Mouse (Mus musculus) cerebellum, adult 18-20 months (tissue): Measurements from ENCODE around the gene Mtrf1l.
A peak's percentile ranks its signal among the peaks of the same experiment; 100 is the strongest.

Experiments
- DNase-seq, 2 experiments: peaks; one replicate each; pipeline ENCODE4 v3.0.0; 2021

The Mtrf1l gene

GRCm38 (mm10) chr10:5823740-5824491 lies at the start of gene Mtrf1l:
Gene Mtrf1l (minus strand): TSS chr10:5823910.
- DNase-seq: peak; percentile 96 to 97

GRCm38 (mm10) chr10:5871081-5871480 lies 47.4 kb upstream of the Mtrf1l start:
- no peak for DNase-seq

GRCm38 (mm10) chr10:5867981-5868552 lies 44.4 kb upstream of the Mtrf1l start:
- DNase-seq: peak; percentile 34 to 44

- peak in 1 of 2 experiments; percentile 10 for DNase-seq
These were observed 42.3 kb upstream of the Mtrf1l start for GRCm38 (mm10) chr10:5865996-5866395.

- DNase-seq: no peak
These were observed 39.0 kb upstream of the Mtrf1l start for GRCm38 (mm10) chr10:5862669-5863068.

DNA sequence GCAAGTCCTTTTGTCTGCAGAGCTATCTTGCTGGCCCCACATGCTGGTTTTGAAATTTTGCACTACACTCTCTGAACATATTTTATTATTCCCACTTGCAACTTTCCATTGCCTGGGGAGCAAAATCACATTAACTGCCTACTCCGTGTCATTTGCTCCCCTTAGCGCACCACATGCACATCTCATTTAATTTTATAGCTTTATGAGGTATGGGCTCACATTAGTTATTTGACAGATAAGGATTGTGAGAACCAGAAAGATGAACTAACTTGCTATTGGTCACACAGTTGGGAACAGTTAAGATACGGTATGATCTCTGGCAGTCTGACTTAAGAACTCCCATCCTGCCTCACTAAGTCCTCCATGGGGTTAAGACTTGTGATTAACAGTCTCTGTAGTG lies 37.1 kb upstream of the Mtrf1l start:
- no peak for DNase-seq

DNA sequence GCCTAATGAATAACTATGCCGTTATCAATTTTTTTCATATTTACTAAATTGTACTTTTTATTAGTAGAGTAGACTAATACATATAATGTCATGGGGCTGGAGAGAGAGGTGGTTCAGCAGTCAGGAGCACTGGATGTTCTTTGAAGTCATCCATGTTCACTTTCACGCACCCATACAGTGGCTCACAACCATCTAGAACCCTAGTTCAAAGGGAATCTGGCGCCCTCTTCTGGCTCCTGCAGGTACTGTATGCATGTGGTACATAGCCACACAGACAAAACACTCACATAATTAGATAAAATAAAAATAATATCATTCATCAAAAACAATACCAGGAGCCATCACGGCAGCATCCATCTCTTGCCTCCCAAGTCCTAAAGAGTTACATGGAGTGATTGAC lies 36.0 kb upstream of the Mtrf1l start:
- no peak for DNase-seq

DNA sequence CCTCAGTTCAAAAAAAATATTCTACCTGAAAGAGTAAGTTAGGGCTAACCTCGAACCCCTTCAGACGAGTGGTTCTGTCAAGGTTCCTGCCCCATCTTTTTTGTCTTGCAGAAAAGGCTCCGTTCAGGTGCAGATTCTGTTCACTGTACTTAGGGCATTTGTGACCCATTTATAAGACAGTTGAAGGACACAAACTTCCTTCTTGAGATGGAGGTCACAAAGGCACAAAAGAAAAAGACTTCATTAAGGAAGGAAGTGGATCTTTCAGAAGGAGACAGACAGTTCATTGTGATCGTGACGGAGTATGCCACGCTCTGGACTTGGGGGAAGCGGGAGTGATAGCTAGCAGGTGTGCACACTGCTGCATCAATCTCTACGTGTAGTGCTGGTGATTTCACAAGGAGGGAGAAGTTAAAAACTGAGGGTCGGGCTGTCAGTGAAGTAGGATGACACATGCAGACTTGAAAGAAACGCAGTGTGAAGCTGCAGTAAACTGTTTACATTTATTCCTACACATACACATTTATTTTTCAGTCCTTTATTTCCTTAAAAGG lies 34.4 kb upstream of the Mtrf1l start:
- DNase-seq: no peak

DNA sequence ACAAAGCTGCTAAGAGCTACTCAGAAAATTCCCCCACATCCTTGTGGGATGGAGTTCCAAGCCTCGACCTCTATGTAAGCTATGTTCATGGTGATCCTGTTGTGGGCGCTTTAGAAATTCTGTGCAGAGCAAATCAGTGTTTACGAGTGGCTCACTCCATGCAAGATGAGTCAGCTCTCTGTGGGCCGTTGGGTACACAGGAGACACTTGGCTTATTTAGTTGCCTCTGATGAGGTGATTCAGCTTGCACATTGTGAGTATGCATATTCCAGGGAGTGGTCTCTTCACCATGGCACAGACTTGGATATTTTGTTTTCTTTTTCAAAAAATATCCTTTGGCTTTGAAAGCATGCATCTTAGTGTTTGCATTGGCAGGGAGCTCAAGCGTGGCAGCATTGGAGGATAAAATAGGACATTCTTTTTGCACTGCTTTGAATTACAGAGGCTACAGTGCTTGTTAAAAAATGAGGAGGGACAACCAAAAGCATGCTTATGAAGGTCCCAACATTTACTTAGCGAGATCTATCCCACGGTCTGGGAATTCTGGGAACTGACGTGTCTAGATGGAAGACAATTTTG lies 29.7 kb upstream of the Mtrf1l start:
- DNase-seq: no peak

DNA sequence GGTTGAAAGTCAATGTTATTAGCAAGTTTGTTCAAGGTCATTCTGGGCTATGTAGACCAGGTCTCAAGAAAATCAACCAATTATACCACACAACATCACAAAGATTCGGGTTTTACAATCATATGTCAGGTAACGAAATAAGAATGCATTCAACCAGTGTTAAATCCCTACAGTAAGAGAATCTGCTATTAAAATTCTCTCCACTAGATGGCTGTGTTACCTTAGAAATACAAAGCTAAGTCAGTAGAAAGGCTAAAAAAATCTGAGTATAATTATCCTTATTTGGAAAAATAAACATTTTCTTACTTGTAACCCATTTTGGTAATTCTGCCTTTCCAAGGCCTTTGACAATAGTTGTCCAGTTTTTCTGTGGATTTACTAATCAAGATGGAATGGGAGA lies 23.2 kb upstream of the Mtrf1l start:
- no peak for DNase-seq

DNA sequence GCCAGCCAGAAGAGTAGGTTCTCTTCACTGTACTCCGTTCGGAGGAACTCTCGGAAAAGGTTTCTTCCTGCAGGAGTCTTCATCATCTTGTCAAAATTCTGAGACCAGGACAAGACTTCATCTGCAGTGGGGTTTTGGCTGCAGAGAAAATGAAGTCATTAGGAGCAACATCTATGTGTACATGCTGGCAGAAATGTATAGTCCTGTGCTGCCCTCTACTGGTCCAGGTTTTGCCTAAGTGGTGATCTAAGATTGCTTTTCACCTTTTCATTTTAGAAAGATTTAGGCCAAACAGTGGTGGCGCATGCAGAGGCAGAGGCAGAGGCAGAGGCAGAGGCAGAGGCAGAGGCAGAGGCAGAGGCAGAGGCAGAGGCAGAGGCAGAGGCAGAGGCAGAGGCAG lies 17.7 kb upstream of the Mtrf1l start:
- DNase-seq: peak; percentile 38 to 47

GRCm38 (mm10) chr10:5826336-5827025 lies 2.8 kb upstream of the Mtrf1l start:
- DNase-seq: no peak

GRCm38 (mm10) chr10:5824779-5825178 lies 1.1 kb upstream of the Mtrf1l start:
- DNase-seq: peak; percentile 47 to 50

DNA sequence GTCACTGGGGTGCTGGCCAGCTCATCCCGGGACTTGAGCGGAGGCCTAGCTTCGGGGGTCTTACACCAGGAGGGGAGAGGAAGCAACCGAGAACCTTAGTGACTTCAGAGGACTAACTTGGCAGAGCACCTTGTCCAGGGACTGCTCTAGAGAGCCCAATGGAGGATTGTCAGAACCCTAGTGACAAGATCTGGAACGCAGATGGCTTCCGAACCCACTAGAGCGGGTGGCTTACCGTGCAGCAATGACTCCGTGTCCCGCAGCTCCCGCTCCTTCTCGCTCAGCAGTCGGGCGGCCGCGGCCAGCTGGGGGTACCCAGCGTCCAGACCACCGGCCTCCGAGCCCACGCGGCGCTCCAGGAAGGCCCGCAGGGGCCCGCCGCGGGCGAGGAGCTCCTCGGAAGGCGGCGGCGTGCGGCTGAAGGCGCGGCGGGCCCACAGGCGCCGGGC lies 395 bp downstream of the Mtrf1l start:
- peak in 1 of 2 experiments; percentile 26 for DNase-seq

DNA sequence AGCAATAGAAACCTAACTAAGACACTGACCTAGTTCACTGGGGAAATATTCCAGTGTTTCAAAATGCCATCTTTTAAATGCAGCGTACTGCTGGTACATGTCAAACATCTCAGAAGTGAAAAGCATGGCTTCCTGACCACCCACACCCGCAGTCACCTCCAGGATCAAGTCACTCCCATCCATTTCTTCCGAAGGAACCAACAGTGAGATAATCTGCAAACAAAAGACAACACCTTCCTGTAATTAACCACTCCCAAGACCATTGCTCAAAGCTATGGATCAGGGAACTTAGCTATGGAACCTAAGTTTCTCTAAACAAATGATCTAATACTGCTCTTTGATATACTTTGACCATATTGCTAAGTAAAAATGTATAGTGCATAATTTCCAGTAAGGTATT lies 4.9 kb downstream of the Mtrf1l start:
- no peak for DNase-seq

- DNase-seq: no peak
These were observed 7.7 kb downstream of the Mtrf1l start for GRCm38 (mm10) chr10:5815968-5816367.

DNA sequence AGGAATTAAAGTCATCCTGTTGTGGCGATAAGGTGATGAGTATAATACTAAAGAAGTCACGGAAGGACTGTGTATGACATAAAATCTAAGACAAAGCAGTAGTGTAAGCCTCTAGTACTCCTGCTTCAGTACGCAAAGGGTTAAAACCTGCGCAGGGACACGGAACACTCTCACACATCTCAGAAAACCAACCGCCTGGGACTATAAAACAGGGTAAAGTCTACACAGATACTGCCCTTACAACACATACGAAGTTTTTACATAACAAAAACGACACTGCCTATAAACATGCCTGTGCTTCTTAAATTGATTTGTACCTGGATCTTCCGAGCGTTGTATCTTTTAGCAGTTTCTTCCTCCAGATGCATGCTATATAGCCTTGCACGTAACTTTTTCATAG lies 10.0 kb downstream of the Mtrf1l start:
- no peak for DNase-seq

DNA sequence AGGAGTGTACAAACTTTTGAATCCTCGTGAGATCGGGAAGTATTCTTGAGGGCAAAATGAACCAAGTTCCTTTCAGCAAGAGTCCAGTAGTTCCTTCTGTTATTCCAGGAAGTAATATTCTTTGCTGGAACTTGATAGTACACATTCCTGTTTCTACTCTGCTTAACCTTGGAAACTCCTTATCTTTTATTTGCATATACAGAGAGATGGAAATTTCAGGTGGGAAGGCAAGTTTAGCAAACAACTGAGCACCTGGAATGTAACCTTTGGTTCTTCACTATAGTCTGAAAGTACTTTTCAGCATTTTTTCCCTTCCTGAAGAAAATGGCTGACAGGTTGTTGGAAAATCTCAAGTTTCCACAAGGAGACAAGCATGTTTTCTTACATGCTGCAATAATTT lies 16.0 kb downstream of the Mtrf1l start:
- DNase-seq: no peak

DNA sequence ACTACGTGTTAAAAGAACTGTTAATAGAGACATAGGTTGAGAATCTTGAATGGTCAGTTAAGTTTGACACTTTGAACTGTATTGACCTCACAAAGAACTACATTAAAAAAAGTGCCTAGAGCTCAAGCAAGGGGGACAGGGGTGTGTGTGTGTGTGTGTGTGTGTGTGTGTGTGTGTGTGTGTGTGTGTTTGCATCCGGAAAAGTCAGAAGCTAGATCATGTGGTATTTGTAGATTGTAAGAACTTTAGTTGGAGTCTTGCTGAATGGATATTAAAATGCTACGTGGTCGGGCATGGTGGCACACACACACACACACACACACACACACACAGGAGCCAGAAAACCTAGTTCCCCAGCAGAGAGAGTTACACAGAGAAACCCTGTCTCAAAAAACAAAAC lies 16.7 kb downstream of the Mtrf1l start:
- DNase-seq: no peak

DNA sequence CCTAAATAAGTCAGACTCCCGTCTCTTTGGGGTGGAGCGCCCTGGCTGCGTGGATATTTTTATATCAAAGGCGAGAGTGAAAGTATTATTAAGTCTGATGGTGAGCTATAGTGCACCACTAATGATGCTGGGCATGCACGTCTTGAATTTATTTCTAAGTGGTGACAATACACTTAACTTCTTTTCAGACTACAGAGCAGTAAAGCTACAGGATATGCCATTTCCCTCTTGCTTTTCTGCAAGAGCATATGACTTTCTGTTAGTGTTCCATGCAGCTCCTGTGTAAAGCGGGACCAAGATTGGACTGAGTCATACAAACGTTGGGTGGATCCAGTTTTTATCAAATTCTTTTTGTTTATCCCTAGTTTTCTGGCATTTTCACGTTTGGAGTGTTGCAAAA lies 17.3 kb downstream of the Mtrf1l start:
- peak in 1 of 2 experiments; percentile 34 for DNase-seq

GRCm38 (mm10) chr10:5805731-5806307 lies 17.9 kb downstream of the Mtrf1l start:
- DNase-seq: peak; percentile 95 to 97

DNA sequence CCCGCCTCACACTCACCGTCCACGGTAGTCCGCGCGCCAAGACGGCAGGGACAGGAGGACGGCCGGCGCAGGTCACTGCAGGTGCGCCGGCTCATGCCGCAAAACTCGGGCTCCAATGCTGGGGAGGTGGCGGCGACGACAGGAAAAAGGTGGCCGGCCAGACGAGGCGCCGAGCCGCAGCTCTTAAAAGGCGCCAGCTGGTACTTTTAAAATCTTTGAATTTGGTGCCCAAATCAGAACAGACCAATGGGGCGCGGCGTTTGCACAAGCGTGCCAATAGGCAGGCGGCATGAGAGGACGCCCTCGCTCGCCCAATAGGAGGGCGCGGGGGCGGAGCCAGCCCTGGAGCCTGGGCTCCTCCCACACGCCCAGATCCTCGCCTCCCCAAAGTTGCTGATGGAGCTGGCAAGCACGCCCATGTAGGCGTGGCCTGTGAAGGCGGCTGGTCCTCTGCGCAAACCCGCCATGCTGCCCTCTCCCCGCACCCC lies 18.4 kb downstream of the Mtrf1l start, which contains the start of gene Fbxo5:
Fbxo5 (minus strand) TSS at position 358 of the 488 bp plus-strand sequence.
- DNase-seq: peak; percentile 99
